Mouse (Mus musculus) liver, postnatal 0 days (tissue): ENCODE measurements at regions not wholly inside any gene's neighbourhood (a gene's known extent, or its start where the extent isn't known, plus 50 kb on each side); places are given as distances from the start of the nearest gene placed in this dataset.

ENCODE experiments used
- CTCF ChIP-seq: sonication (generic); IDR thresholded peaks from 2 replicates; pipeline ENCODE4 v1.5.1; 2016; ENCODE audit warnings: antibody characterized with exemption, low read depth
- EP300 ChIP-seq: IDR thresholded peaks from 2 replicates; pipeline ENCODE4 v1.6.1; 2016; ENCODE audit warnings: antibody characterized with exemption, low read depth, mild to moderate bottlenecking

GRCm38 (mm10) chr2:171800511-171801268, 242.6 kb downstream of the Cbln4 start:
- TF ChIP-seq CTCF (no peak), EP300 (no peak)
